Mouse (Mus musculus) activated CD4-positive, CD25-positive, alpha-beta regulatory T cell, adult 4 months (primary cell): ENCODE measurements around the gene Rsc1a1. TPM values are rescaled to one million over a fixed set of nuclear protein-coding genes. Genes with fewer than 3 reads are reported as not detected.

Experiments used
- ATAC-seq: one replicate; pipeline ENCODE4 v1.8.0; 2017
- polyA plus RNA-seq, 2 experiments: library from polyadenylated mRNA; unstranded; fragments of 100-300 nt; shearing (Covaris generic); gene quantifications; one replicate each; pipeline ENCODE4 v1.2.1; 2017

The Rsc1a1 gene
- polyA plus RNA-seq, 2 experiments from 2014 or later = not detected

DNA sequence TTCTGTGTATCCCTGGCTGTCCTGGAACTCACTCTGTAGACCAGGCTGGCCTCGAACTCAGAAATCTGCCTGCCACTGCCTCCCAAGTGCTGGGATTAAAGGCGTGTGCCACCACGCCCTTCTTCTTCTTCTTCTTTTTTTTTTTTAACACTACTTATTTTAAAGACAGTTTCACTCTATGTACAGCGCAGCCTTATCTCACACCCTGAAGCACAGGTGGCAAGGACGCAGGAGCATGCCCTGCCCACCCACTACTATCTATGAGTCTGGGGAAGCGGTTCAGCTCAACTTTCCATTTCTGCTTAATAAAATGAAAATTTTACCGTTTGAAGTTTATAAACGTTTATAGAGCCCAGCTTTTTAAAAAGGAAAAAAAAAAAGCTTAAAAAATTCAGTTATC lies 3.1 kb upstream of the Rsc1a1 start:
- ATAC-seq = no peak

DNA sequence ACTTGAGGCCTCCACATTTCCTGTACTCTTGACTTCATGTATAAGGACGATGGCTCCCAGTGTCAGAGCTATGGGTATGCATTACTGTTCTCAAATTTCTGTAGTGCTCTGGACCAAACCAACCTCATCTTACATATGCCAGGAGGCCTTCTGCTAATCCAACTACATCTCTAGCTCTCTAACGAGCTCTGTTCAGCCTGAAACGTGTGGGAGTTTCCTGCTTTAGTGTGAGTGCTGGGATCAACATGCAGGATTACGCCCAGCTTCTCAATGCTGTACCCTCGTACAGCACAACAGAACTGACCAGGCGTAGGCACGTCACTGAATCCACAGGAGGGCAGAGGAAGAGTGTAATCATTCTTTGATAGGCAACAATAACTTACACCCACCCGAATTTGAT lies 1.1 kb upstream of the Rsc1a1 start:
- ATAC-seq = no peak

DNA sequence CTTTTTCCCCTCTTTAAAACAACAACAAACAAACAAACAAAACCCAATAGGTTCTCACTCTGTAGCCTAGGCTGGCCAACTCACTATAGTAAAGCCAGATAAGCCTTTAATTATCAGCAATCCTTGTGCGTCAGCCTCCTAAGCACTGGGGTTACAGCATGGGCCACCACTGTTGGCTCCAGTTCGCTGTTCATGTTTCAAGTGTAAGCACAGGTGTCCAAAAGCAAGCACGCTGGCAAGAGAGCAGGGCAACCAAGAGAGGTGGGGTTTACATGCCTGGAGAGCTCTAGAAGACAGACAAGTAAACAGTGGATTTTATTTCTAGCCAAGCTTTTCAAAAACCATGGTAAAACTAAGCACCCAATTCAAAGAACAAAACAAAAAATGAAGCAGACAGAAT lies 694 bp upstream of the Rsc1a1 start:
- no peak for ATAC-seq

DNA sequence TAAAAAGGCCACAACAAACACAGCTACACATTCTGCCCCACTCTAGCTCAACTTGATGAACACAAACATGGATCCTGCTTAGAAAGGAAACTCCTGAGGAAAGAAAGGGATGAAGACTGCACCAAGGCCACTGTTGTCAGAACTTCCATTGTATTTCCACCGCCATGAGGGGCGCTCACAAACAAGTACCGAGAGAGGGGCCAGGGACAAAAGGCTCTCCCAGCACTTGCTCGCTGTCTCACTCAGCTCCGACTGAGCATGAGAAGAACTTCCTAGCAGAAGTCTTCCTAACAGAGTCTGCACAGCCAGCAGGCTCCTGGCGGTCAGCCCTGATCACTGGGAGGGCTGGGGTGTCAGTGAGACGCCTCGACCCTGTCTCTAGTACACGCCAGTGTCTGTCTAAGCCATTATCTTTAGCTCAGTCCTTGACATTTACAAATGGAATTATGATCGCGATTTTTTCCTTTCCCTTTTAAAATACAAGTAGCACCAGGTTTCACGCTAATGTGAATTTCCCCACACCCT lies 2.6 kb downstream of the Rsc1a1 start:
- no peak for ATAC-seq

DNA sequence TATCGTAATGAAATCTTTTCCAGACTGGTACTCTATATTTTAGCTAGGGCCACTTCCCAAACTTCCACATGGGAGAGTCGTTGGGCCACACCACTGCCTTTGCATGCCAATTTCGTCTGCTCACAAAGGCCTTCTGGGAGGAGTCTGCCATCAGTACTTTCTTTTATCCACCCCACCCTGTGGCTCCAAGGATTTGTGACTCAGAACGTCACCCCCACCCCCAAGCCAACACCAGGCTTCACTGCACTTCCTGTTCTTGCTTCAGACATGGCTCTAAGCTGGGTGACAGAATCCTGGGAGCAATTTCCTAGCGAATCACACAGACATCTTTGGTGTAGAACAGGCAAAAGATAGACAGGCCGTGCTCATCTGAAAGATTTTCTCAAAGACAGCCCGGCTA lies 3.6 kb downstream of the Rsc1a1 start:
- ATAC-seq = no peak

DNA sequence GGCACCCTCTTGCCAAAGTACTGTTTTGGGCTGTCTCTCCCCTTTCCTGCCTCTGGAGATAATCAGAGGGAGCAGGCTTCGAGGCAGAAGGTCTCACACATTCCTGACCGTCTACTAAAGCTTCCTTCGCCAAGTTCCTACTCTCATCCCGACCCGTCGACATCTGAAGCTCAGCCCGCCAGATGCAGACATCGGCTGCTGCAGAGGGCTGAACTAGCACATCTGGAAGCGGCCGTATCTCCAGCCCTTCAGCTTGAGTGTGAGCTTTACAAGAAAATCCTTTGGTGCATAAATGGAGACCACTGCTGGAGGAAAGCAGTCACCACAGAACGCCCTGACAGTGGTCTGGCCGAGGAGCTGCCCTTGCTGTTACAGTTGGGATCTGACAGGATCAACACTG lies 4.5 kb downstream of the Rsc1a1 start:
- ATAC-seq = no peak

DNA sequence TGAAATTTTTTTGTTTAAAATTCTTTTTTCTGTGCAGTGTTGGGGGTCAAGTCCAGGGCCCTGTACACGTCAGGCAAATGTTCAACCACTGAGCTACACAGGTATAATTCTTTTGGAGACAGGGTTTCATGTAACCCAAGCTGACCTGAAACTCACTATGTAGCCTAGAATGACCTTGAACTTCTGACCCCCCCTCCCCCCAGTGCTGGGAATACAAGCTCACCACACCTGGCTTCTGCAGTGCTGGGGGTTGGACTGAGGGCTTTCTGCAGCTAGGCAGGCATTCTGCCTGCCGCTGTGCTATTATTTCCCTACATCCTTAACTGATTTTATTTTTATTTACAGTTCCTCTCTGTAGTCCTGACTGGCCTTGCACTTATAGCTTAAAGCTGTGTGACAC lies 6.4 kb downstream of the Rsc1a1 start:
- no peak for ATAC-seq

DNA sequence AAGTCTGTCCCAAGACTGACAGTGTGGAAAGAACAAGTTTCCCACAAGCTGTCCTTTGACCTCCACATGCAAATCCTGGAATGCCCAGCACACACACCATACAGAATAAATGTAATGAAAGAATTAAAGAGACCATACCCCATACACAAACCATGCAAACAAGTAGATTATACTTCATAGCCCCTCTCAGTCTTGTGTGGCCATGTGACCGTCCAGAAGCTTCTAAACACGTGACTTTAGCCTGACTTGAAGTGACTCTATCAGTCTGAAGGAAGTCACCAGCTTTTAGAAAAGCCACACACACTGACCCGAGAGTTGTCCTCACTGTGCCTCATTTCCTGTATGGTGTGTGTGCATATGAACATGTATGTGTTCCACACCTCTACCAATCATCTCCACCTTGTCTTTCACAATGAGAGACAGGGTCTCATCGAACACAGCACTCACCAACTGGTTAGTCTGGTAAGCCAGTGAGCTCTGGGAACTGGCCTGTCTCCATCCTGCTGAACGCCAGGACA lies 8.9 kb downstream of the Rsc1a1 start:
- ATAC-seq = no peak

DNA sequence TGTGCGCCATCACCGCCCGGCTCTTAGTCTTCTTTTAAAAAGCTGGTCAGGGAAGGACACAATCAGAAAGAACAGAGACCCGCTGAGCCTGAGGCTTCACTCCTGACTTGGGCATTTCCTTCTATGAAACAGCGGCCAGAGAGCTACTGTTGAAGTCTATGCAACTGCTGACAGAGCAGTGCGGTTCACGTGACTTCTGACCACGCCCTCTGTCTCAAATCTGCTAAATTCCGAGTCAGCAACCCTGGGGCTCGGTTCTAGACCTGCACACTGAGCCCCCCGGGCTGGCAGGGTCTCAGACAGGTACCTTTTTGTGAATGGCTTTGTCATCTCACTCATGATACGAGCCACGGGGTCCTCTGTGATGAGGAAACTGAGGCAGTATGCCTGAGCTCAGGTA lies 13.1 kb downstream of the Rsc1a1 start:
- ATAC-seq = no peak

DNA sequence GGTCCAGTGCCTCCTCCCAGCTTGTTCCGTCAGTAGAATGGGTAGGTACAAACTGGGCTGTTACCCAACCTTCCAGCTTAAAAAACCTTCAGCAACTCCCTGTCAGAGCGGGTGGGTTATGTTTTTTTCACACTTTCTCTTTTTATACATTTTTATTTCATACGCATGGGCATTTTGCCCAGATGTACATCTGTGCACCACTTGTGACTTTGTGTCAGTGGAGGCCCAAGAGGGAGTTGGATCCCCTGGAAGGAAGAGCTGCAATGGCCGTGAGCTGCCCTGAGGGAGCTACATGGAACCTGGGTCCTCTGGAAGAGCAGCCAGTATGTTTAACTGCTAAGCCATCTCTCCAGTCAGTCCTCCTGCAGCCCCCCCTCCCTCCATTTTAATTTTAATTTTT lies 14.0 kb downstream of the Rsc1a1 start:
- ATAC-seq = no peak

DNA sequence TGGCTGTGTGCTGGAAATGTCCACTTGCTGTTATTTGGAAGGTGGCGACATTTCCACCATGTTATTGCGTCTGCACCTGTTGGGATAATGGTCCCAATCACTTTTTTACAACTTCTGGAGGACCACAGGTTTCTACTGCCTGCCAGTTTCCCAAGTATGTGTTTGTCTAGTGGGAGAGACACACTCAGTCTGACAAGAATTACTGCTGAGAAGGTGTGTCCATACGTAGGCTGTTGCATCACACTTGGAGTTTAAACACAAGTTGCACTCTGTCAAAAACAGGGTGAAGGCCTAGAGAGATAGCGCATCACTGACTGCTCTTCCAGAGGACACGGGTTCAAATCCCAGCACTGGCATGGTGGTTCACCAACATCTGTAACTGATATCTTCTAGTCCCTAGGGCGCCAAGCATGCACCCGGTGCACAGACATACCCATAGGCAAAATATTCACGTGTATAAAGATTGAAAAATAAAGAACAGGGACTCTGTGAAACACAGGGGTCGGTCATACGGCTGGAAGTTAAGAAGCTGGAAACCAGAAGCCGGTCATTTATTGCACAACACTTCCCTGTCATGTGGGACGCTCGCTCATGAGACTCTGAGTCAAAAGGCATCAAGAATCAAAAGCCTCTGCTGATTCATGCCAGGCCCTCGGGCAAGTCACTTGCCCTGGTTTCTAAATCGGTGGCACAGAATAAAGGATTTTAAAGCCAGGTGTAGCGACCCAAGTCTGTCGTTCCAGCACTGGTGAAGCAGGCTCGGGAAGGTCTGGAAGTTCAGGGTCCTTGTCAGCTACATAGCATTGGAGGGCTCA lies 15.3 kb downstream of the Rsc1a1 start:
- no peak for ATAC-seq

DNA sequence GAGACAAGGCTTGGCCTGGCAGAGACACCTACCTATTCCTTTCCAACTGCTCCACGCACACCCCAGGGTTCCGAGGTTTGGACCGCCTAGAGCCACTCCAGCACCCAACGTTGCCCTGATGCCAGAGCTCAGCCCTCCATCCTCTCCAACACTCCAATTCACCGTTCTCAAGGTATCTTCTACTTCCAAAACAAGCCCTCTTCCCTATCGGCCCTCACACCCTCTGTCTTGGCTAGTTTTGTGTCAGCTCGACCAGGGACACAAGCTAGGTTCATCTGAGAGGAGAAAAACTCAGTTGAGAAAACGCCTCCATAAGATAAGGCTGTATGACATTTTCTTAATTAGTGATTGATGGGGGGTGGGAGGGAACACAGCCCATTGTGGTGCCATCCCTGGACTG lies 20.6 kb downstream of the Rsc1a1 start, which contains the start of gene Plekhm2:
TSS of gene Plekhm2 (minus strand) at position 101 of the 400 bp plus-strand sequence.
- ATAC-seq = no peak

DNA sequence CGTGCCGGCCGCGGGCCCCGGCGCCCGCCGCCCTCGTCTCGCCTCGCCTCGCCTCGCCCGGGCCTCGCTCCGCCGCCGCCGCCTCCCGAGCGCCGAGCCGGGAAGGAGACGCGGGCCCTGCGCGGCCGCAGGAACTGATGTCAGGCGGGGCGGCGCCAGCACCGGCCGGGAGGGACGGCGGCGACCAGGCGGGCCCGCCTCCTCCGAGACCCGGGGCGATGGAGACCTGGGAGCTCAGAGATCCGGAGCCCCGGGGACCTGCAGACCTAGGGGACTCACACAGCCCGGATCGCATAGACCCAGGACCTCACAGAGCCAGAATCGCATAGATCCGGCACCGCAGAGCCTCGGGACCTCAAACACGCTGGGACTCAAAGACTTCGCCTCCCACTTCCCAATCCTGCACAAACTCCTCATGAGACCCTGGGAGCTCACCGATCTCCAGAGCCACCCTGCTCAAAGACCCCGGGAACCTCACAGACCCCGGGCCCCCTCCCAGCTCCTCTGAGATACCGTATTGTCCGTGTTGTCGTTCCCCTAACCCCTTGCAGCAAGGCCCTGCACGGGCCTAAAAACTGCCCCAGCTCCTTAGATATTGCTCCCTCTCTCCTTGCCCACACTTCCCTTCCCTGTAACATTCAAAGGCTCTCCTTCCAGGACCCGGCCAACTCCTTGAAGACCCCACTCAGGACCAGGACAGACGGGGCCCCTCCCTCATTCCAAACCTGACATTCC lies 21.2 kb downstream of the Rsc1a1 start:
- ATAC-seq = peak; percentile 83

DNA sequence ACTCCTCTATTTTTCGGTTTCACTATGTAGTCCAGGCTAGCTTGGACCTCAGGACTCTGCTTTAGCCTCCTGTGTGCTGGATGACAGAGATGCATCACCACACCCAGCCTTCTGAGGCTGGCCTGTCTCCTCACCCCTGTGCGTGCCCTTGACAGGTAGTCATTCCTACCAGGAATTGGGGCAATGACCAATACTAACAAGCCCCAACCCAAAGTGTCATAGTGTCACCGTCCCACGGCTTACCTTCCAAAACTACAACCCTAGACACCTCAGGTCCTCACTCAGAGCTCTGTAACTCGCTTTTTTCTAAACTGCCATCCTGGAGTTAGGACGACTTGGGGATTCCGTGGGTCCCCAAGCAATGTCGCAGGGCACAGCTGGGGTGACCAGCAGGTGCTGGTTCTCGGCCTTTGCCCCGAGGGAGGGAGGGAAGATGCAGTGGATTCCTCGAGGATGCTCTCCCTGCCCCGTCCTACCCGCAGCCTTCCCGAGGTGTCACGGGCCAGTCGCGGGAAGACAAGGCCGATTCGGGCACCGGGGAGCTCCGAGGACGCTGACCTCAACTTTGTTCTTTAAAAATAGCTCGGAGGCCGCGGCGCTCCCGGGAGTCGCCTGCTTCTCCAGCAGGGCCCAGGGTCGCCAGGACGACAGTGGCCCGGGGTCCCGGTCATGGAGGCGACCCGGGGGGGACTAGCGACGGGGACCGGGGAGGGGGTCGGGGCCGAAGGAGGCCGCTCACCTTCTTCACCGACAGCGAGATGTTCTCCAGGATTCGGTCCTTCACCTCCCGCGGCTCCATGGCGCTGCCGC lies 22.1 kb downstream of the Rsc1a1 start:
- ATAC-seq = peak; percentile 7

DNA sequence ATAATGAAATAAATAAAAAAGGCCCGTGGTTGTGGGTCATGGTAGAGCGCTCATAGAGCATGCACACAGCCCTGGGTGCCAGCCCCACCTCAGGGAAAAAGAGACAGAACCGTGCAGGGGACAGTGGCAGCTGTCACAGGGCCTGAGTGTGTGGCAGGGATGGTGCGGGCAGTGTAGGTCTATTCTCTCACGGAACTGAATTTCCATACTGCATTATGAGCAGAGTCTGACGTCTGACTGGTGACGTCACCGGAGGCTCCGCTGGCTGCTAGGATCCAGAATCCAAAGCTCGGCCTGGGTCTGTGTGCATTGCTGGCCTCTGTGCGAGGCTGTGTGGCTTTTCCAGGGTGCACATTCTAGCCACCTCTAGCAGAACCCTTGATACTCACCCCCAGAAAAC lies 24.5 kb downstream of the Rsc1a1 start:
- ATAC-seq = no peak

DNA sequence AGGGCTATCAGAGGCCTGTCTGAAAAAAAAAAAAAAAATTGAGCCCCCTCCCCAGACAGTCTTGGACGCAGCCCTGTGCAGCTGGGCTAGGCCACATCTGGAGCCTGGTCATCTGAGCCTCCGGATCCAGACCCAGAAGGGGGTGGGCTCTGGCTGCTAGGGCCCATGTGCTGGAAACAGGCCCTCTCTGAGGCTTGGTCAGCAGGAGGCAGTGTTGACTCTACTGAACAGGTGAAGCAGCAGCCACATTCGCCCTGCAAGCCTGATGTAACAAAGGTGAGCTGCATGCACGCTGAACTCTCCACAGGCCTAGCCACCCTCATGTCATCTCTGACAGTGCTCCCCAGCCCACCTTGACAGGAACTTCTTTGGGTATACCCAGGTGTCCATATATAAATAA lies 25.7 kb downstream of the Rsc1a1 start:
- no peak for ATAC-seq

DNA sequence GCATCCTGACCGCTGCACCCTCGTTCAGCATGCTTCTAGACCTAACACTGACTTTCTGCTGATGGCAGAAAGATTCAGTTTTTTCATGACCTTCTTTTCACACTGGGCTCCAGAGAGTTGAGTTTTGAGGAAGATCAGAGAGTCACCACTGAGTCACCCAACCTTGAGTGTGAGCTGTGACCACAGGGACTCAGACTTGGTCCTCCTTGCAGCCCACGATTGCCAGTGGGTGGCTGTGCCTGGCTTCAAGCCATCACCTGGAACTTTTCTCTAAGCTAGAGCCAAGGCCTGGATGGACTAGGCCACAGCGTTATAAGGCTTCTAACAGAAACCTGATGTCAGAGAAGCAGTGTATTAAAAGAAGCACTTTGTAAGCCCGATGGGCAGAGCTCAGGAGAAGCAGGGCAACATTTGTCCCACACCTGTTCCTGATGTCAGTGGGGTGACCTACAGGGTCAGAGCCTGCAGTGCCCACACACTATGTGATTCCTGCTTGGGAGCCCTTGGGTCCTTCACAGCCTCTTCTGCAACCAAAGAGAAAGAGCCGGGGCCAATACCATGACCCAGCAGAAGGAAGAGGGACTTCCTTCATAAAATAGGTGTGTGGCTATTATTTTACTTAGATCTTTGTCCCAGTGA lies 26.4 kb downstream of the Rsc1a1 start:
- ATAC-seq = no peak

DNA sequence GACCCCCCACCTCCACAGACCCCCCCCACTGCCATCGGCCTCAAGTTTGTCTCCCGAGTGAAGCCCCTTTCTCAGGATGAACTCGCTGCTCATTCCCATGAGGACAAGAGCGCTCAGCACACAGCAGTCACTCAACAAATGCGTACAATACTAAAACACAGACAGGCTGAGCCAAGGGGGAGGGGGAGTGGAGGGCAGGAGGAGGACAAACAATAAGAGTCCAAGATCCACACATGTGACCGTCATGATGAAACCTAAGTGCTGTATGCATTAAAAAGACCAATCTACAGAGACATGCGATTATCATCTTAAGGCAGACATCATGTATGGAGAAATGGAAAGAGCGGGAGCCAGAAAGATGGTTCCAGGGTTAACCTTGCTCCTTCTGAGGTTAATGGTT lies 28.5 kb downstream of the Rsc1a1 start:
- no peak for ATAC-seq

DNA sequence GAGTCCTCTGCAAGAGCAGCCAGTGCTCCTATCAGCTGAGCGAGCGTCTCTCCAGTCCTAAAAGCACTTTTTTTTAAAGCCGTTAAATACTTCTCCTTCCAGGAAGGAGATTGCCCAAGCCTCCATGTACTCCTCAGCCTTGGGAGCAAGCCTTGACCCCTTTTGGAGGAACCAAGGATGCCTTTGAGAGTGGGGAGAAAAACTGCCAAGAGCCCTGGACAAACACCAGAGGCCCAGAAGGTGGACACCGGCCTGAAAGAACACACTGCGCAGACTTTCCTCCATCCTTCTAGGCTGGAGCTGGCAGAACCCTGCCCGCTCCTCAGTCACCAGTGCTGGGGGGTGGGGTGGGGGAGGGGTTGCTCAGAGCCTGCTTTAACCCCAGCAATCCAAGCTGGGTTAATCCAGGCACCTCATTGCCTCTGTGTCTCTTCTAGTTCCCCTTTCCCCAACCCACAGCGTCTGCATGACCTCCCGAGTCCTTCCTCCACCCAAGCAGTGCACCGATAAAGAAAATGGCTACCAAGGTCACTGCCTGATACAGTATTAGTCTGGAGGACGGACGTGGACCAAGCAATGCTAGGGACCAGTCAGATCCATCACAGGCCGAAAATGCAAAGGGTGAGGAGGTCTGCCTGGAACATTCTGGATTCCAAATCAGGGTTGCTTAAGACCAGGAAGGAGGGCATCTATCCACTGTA lies 29.3 kb downstream of the Rsc1a1 start:
- no peak for ATAC-seq

DNA sequence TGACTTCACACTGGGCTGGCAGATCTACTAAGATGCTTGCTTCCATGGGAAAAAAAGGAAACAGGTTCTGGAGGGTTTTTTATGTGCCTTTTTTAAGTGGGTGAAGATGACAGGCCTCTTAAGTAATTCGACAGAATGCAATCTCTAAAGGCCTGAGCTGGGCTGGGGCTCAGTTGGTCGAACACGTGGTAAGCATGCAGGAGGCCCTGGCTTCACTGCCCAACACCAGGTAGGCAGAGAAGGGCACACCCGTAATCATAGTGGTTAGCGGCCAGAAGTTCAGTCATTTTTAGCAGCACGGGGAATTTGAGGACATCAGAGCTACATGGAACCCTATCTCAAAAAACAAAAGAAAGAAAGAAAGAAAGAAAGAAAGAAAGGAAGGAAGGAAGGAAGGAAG lies 30.9 kb downstream of the Rsc1a1 start:
- ATAC-seq = no peak

DNA sequence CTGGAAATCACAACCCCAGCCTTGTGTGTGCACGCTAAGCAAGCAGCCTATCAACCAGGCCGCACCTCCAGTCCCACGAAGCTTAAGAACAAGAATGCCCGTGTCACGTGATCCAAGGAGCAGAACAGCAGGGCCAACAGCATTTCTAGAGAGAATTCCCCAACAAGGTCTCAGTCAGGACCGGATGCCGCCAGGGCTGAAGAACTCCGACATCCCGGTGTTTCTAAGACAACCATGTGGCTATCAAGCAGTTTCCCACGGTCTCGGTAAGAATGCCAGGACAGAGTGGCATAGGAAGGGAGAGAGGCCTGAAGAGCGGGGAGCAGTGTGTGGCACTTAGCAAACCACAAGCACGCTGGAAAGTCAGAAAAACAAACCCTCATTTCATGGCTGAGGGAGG lies 31.6 kb downstream of the Rsc1a1 start:
- no peak for ATAC-seq

DNA sequence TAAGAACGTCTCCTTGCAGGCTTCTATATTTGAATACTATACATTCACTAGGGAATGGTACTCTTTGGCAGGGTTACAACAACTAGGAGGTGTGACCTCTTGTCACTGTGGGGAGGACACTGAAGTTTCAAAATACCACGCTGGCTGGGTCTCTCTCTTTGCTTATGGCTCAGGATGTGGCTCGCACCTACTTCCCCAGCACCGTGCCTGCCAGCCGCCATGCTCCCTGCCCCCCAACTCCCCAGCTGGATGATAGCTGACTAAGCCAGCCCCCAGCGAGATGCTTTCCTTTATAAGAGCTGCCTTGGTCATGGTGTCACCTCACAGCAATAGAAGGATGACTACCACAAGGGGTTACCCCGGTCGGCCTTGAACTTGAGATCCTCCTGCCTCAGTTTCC lies 32.4 kb downstream of the Rsc1a1 start:
- ATAC-seq = no peak
